Mouse (Mus musculus): ENCODE measurements around the gene Adipor2. TPM values are rescaled to one million over a fixed set of nuclear protein-coding genes. Genes with fewer than 3 reads are reported as not detected.

Gene Adipor2
- total RNA-seq, 2 experiments from 2014 or later, result 71.4 to 86.5 TPM

DNA sequence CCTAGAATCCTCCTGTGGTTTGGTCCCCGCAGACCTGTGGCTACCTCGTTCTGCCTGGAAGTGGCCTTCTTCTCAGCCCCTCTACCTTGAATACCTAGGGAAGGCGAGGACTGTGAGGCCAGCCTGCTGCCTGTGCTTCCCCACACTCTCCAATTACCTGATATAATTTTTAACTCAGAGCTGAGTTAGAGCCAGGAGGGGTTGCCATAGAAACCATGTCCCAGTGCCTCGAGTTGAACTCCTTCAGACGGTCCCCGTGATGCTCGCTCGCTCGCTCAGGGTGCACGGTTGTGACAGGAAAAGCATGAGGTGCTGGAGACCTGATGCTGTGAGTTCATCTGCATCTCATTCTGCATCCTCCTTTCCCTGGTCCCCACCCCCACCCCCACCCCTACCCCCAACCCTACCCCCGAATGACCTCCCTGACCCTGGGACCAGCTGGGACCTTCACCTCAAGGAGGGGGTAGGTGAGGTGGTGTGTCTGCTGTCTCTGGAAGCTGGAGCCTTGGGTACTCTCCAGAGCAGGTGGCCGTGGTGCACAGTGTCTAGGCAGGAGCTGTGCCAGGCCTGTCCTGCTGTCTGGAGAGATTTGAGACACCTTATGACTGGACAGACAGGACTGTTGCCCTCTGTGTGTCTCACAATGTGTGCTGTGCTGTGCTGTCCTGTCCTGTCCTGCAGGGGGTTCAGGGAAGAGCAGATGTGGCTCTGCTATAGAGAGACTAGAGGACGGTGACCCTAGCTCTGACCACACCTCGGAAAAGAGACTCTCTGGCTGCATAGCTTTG lies 103.7 kb downstream of the Adipor2 start:
- no peak for DNase-seq

DNA sequence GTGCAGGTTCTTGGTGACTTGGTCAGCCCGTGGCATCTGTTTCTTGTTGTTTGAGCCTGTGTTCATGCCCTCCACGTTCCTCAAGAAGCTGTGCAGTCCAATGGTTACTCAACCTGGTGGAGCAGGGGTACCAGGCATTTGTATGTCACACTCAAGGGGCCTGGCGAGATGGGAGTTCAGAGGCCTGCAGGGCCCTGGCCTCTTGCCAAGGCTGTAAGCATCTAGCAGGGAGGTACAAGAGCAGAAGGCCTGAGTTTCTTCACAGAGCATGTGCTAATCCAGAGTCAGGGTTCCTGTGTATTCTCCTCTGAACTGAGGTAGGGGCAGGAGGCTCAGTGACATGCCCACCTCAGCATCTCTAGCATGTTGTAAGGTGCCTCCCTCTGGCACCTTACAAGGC lies 104.4 kb downstream of the Adipor2 start:
- DNase-seq, result no peak

DNA sequence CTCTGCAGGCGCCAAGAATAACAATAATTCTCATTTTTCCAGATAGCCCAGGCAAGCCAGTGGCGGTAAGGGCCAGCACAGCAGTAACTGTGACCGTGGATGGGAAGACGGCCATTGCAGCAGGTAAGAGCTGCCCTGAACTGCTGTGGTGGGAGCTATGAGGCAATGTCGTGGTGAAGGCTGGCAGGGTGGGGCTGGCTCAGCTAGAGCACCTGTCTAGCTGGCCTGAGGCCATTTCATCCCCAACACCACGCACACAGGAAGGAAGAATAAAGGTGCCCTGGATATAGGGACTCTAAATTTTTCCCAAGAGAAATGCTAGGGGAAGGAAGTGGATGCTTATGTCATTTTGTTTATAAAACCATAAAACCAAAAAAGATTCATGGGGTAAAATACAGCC lies 105.1 kb downstream of the Adipor2 start:
- no peak for DNase-seq

DNA sequence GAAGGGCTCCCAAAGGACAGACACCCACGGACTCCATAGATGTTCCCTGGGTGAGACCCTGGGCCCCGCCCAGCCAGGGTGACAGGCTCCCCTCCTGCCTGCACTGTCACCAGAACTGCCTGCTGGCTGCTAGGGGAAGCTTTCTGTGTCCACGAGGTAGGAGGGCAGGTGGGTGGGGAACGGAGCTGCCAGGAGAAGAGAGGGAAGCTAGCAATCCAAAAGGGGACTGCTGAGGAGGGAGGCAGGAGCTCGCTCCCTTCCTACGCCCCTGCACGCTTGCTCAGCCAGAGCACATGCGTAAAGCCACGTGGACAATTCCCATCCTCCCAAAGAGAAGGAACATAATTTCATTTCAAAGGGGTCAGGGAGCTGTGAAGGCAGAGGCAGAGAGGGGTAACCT lies 107.3 kb downstream of the Adipor2 start:
- DNase-seq, result no peak

DNA sequence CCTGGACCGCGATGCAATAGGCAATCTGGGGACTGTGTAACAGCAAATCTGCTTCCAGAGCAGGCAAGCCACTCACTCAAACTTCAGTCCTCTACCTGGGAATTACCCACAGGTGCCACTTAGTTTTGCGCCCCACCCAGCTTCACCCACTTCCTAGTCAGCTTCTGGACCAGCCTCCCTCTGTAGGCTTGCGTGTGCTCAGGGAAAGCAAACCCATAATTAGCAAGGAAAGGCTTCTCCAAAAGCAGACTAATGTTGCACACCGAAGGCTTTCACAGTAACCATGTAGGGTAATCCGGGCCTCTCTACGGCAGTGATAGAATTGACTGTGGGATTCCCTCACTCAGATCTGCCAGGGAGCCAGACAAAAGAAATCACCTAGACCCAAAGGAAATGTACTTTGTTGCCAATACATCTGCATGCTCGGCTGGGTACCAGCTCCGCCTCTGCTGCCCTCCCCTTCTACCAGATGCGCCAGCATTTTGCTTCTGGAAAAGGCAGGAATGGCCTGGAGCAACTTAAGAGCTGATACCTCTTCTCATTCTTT lies 109.6 kb downstream of the Adipor2 start:
- no peak for DNase-seq

DNA sequence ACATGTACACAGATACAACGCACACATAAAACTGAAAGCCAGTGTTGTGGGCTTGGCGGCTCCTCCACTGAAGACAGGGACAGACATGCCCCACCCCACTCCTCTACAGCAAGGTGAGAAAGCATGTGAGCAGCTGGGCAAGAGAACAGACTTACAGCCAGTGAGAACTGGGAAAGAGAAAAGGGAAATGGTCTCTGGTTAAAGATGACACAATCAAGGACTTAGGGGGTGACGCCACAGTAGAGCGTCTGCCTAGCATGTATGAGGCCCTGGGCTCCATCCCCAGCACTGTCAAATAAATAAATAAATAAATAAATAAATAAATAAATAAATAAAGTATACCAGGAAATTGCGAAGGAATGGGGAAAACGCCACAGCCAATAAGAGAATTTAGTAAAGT lies 114.2 kb downstream of the Adipor2 start:
- DNase-seq, result no peak

Other genes with a start within 250 kb of the Adipor2 start
- gene Dcp1b, start 242.5 kb downstream of the Adipor2 start, total RNA-seq (2021), result 1 to 10 TPM in 1 of 2 experiments, under 1 TPM in 1; 0.92 to 3.0 TPM
- 100 to 1,000 TPM; 201 to 225 TPM for gene Cacna1c, start 221.3 kb downstream of the Adipor2 start, total RNA-seq (2021)
- gene Cacna2d4, start 181.2 kb downstream of the Adipor2 start, total RNA-seq (2021), result not detected
- gene Lrtm2, start 86.9 kb downstream of the Adipor2 start, total RNA-seq (2021), result under 1 TPM; 0.08 to 0.10 TPM
- gene Fbxl14, start 62.0 kb upstream of the Adipor2 start, total RNA-seq (2021), result 10 to 100 TPM; 15.0 to 15.6 TPM
- gene Wnt5b, start 126.6 kb upstream of the Adipor2 start, total RNA-seq (2021), result 1 to 10 TPM; 2.4 to 2.5 TPM

Measured in heart, adult 18-20 months (tissue).